Mouse (Mus musculus) G1E (cell line): ENCODE results near the gene Hebp1.

ENCODE experiments used
- CTCF ChIP-seq: IDR thresholded peaks from 2 replicates; pipeline ENCODE4 v1.5.1; 2012; ENCODE audit warnings: low read depth, low read length, inconsistent platforms, mixed read lengths
- GATA2 ChIP-seq: IDR thresholded peaks from 2 replicates; pipeline ENCODE4 v1.6.1; 2012; ENCODE audit warnings: low read depth, low read length, inconsistent platforms, borderline replicate concordance
- POLR2AphosphoS5 ChIP-seq: IDR thresholded peaks from 2 replicates; pipeline ENCODE4 v1.6.1; 2012; ENCODE audit warnings: low read depth, low read length, inconsistent platforms; ENCODE audit not compliant: insufficient replicate concordance
- TAL1 ChIP-seq: conservative IDR thresholded peaks from 2 replicates; pipeline ENCODE4 v1.6.1; 2012; ENCODE audit warnings: low read depth, low read length, inconsistent platforms, mixed read lengths

- TF ChIP-seq CTCF (no peak), GATA2 (no peak), TAL1 (no peak), POLR2AphosphoS5 (no peak)
These were observed 31.6 kb downstream of the Hebp1 start for GRCm38 (mm10) chr6:135166262-135166661.
